Mouse (Mus musculus) gastrocnemius, postnatal 25 days (tissue): ENCODE measurements at regions not wholly inside any gene's neighbourhood (a gene's known extent, or its start where the extent isn't known, plus 50 kb on each side); places are given as distances from the start of the nearest gene placed in this dataset.

Experiments used
- DNase-seq: peaks from one replicate; pipeline ENCODE4 v3.0.0; 2022

DNA sequence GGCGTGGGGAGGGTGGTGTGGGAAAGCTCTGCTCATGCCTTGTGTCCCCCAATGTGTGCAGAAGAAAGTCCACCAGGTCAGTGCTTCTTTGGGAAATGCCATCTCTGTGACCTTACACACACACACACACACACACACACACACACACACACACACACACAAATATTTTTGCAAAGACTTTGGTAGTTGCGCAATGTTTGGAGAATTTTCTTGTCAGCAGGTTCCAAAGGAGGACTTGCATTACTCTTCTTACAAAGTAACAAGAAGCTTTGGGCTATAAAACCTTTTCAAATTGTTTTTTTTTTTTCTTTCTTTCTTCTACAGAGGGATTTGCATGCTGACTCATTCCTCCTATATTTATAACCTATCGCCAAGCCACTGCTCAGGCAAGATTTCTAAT is 59.1 kb upstream of the Npvf start:
- no peak for DNase-seq

DNA sequence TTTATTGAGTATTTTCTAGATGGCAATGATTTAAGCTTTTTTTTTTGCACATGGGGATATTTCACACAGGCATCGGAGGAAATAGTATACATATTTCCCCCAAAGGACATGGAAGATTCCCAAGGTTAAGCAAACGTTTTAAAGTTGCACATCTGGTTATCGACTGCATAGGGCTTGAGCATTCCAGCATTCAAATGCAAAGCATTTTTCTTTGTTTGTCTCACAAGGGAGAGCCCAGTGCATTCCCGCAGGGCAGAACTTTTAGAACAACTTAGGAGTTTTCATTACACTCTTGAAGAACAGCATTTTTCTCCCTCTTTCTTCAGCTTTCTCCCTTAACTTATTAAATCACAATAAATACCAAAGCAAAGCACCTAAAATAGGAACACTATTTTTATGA is 64.4 kb upstream of the Npvf start:
- no peak for DNase-seq

DNA sequence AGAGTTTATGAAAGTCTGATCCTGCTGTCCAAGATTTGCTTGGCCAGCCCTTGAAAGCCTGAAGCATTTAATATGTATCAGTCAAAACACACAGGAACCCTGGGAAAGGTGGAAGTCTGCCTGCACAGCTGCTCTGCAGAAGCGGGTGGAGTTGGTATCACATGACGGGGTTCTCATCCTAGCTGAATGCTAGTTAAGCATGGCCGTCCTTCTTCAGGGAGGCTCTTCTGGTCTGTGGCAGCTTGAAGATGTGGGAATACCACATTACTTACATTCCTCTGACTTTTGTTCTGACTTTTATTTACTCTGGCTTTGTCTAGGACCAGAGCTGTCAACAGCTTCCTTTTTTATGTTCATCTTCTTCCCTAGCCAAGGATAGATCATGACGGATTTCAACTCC is 66.1 kb upstream of the Npvf start:
- peak; percentile 61 for DNase-seq

DNA sequence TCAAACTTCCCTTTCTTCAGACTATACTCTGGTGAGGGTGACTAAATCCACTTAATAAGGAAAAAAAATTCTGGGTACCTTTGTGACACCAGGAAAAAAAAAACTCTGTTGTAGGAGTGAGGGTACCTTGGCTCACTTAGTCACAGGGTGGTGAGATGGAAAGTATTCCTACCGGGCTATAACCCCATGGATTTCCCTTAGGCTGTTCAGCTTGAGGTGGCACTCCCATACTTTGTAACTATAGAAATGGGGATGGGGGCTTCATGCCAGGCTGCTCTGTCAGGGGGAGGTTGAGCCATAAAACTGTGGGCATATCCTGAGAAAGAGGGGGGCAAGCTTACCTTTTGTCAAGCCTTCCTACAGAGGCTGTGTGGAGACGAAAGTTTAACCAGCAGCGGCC is 71.4 kb upstream of the Npvf start:
- no peak for DNase-seq

DNA sequence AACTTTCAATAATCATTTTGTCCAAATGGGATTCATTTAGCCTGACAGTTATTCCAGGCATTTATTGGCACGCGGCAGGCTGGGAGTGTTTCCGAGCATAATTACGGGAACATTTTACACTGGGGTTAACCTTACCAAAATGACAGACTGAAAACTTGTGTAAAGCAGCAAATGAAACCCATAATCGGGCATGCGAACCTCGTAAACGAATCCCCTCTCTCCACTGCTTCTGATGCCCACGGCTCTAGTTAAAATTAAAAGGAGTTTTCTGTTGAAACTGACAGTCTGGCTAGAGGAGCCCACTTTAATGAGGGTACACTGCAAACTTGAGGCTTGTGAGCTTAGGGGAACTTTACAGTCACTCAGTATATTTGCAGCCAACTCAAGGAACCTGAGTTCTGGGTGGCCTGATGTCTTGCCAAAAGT is 71.9 kb upstream of the Npvf start:
- DNase-seq = no peak

DNA sequence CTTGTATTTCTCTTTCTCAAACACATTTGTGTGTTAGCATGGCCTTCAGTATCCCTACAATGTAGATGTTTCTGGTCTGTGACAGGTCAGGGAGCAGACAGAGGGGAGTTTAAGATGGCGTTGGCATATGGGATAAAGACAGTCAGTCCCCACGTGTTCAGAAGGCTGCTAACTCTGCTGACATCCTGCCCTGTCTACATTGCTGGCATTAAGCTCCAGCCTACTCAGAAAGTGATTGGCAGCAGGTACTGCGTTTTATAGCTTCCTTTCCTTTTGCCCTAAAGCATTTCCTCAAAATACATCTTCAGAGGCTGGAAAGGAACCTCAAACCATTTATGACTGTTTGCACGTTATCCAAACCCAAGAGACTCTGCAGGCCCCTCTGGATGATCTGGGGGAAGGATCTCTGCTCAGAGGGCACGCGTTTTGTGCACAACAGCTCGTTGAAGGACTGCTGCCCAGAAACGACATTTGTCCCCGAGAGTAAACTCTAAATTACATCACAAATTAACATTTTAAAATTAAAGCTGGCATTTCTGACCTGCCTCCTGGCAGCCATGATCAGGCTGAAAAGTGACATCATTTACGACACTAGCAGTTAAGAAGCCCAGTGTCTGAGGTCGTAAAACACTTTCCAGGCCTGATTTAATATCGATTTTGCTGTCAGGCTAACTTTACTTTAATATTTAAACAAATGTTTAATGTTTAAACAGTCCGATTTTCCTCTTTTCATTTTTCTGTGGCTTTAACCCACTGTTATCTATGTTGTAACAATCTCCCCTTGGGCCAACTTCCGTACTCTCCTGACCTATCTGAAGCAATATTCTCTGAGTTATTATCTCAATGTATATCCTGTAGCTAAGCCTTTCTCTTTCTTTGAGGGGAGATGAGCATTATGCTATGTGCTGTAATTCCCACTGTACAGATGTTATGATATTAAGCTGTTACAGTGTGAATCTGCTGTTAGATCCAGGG is 76.8 kb upstream of the Npvf start:
- DNase-seq = no peak

DNA sequence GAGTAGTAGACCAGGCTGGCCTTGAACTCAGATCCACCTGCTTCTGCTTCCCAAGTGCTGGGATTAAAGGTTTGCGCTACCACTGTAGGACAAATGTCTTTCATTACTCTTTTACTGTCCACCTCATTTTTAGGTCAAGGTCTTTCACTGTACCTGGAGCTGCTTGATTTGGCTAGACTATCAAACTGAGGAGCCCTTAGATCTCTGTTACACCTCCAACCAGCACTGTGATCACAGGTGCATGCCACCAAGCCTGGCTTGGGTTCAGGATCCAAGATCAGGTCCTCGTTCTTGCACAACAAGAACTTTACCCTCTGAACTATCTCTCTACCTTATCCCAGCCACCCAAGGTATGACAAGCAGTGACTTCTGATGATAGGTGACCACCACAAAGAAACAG is 80.5 kb upstream of the Npvf start:
- no peak for DNase-seq

DNA sequence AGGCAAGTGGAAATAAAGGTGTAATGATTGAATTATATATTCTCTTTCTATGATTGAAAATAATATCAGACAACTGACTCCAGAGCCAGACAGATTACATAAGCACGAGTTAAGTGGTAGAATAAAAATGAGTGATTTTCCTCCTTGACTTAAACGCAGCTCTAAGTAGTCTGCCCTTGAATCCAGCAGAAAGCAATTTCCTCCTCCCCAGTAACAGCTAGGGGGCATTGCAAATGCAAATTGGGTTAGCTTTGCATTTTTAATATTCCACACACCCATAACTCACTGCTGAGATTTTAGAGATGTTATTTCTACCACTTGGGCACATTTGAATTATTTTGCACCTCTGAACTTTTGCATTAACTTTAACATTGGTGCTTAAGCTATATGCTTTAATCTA is 81.6 kb upstream of the Npvf start:
- no peak for DNase-seq

DNA sequence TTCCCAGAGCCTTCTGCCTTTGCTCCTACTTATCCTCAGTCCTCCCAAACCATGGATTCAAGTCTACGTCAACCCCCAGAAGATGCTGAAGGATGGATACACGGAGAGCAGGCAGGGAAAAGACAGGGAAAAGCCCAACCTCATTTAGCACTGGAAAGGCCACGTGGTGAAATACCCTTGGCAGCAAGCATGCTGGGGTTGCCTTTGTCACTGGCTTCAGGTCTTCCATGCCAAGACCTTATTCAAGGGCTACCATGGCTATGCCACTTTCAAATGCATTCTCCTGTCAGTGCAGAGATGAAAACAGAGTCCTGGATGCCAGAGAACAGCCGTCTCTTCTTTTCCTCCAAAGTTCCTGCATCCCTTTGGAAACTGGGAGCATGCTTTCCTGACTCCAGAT is 87.8 kb upstream of the Npvf start:
- DNase-seq = no peak

DNA sequence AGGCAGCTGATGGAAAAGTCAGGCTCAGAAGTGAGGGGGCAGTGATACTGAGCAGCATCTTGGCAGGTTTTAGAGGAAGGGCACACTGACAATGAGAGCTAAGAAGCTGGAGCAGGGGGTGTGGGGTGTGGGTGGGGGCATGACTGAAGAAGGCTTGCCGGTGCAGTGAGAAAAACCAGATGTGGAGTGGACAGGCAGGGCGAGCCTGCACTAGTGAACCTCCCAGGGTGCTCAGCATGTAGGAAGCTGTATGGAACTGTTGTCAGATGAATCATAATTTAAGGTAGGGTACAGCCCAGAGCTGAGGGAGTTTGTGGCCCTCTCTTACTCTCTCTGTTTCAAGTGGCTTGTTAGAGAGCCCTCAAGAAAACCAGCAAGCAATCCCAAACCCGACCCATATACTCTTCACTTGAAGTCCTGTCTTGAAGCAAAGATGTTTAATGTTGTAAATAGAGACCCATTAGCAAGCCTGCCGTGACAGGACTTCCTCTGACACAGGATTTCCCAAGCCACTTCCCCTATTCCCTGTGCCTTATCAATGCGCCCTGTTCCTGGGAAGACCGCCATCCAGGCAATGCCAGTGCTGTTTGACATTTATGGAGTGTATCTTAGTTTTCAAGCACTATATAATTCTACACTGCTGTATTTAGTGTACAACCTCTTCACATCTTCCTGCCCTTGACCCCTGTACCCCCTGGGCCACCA is 90.4 kb upstream of the Npvf start:
- no peak for DNase-seq

DNA sequence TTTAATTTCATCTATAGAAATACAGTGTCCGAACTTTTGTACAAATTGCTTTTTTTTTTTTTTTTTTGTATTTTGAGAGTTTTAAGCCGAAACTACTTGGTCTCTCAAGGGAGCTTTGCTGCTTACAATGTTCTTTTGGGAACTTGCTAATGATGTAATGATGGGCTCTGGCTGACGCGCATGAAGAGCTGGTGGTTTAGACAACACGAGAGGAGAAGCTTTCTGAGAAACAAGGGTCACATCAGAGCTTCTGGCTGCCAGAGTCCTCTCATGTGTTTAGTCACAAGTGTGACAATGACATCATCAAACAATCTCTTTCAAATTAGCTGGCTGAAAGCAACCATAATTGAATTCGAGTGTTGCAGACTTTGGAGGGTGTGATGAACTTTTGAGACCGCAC is 98.9 kb upstream of the Npvf start:
- DNase-seq = peak; percentile 8

DNA sequence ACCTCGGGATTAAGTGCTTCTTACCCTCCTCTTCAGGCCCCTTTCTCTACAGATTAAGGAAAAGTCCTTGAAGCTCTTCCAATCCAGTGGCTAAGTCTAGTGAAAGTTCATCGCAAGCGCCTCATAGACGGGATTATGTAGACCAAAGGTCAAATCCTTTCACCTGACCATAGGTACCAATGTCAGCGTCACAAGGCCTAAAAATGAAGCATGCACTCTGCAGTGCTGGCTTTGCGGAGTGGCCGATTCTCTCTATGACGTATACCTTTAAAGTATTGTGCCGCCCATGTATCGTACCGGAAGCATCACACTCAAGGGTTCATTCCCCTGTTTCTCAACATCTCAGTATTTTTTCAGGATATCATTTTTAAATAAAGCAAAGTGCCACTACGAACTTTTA is 100.5 kb upstream of the Npvf start:
- DNase-seq = no peak

DNA sequence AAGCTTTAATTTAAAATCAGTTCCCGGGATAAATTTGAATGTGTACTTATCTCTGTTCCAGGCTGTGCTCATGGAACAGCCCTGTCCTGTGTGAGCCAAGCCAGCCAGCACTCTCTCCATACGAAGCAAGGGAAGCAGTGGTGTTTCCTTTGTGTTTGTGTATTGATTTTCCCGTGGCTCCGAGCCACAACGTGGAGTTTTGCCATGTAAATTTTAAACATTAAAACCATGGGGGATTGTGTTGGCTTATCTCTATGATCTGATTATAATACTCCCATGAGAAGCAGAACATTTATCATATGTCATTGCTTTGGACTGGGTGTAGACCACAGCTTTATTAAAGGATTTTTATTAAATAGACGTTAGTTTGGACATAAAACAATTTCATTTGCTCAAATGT is 106.1 kb upstream of the Npvf start:
- DNase-seq = no peak

DNA sequence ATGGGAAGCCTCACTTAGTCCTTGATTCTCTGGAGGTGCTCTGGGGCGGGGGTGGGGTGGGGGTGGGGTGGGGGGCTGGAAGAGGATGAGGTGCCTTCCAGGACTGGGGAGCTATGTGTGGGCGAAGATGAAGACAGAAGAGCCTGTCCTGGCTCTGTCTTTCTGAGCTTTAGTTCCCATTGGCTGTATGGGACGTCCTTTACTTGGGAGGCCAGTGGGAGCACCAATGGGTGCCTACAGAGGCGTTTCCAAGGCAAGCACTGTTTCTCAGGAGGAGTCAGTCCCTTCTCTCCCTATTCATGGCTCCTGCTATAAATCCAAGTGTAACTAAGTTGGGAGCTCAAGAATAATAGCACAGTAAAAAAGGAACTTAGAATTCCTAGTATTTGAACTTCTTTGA is 108.9 kb upstream of the Npvf start:
- peak; percentile 26 for DNase-seq

DNA sequence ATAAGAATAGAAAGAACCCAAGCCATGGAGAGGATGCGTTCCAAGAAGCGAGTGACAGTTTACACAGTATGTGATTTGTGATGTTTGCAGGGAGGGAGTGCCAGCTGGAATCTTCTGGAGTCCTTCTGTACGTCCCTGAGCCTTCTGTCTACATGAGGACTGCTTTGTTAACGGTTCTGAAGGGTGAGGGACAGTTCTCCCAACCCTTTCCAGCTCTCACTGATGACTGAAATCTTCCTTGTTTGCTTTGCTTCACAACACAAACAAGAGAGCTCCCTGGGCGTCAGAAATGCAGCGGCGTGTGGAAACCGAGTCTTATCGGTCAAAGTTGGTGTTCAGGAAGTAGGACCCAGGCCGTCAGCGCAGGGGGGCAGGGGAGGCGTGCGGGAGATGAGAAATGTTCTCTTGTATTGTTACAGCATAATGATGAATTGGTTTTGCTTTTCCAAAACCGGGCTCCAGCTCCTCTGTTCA is 112.2 kb upstream of the Npvf start:
- no peak for DNase-seq

DNA sequence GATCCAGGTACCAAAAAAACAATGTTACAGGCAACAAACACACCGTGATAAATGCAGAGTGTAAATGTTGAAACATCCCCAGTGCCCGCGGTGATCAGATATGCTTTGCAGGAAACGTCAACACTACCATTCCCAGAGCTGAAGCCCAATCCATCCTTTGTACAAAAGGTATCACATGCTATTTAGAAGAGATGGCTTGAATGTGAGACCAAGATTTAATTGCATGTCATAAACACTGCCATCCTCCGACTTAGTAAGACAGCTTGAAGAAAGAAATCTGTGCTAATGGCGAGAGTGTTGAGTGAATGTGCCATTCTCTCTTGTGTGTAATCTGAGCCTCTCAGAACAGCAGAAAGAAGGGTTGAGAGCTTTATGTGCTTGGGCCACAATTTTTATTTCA is 112.9 kb upstream of the Npvf start:
- no peak for DNase-seq

DNA sequence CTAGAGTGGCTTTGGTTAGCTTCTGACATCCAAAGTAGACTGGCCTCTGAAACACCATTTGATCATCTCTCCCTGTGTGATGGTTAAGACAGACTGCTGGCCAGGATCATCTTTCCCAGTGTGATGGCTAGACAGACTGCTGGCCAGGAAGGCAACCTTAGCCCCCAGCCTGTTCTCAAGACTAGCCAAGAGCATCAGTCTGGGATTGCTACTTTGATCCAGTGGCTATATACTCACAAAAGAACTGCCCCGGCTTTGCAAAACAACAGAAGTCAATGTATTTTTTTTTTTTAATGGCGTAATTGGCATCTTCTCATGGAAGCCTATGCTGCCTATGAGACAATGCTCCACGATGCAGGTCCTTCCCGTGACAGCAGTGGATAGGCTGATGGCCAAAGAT is 113.6 kb upstream of the Npvf start:
- DNase-seq = no peak

DNA sequence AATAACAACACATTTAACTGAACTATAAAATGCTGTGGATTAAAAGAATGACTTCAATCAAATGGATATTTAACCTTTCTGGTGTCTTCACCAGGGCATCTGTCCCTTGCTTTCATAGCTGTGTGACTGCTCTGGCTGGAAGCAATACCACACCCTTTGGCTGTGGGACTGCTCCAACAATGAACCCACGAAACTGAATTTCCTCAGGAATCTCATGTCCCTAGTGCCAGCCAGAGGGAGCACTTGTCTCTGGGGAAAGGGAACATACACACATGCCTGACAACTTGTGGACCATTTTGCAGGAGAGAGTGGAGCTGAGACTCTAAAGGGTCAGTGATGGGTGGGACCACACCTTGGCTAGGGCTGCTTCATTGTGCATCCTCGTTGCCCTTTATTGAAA is 114.9 kb upstream of the Npvf start:
- no peak for DNase-seq

DNA sequence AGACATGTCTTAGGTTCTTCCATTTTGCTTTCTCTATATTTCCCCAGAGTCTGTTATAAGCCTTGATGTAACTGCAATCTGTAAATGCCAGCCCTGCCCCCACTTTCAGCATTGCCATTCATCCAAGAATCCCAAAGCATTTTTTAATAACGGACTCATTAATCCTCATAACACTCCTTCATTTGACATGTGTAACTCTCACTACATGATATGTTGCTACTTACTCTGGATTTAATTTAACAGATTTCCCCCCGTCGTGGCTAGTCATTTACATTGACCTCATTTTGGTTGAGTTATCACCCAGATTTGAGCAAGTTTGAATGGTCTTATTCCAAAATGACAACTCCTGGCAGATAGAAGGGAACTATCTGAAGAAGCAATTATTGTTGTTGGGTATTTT is 116.2 kb upstream of the Npvf start:
- no peak for DNase-seq

DNA sequence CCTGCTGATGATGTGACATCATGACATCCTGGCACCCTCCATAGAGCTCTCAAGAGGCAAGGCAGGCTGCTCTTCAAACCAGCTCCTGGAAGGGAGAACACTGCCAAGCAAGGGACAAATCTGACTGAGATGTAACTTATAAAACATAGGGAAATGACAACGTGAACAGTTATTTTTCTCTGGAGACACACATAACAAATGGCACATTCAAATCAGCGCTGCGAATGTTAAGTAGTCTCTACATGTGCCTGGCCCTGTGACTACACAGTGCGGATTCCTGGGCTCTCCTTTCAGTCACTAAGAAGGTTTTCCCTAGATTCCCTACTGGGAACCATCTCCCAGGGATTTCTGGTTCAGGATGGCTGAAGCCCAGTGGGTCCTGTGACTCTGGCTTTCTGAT is 121.4 kb upstream of the Npvf start:
- DNase-seq = no peak

DNA sequence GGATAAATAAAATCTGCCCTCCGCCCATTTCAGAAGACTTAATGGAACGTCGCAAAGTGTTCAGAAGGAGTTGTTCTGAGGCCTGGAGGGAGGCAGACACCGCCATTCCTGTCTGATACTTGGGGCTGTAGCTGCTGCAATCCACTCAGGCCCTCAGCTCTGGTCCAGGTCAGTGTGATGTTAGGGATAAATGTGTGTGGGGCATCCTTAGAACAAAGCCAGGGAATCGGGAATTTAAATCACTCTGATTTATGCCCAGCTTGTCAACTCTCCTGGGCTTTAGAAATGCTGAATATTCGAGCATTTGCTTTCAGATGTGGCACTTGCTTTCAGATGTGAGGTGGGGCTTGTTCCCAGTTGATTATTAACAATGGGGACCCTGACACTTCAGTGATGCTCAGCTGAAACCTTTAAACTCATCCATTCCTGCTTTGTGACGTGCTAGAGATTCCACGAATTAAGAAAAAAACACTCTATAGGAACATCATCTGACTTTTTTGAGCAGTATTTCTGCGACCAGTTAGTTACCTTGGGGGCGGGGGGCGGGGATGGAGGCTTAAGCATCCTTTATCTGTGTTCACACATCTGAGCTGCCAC is 122.1 kb upstream of the Npvf start:
- no peak for DNase-seq

DNA sequence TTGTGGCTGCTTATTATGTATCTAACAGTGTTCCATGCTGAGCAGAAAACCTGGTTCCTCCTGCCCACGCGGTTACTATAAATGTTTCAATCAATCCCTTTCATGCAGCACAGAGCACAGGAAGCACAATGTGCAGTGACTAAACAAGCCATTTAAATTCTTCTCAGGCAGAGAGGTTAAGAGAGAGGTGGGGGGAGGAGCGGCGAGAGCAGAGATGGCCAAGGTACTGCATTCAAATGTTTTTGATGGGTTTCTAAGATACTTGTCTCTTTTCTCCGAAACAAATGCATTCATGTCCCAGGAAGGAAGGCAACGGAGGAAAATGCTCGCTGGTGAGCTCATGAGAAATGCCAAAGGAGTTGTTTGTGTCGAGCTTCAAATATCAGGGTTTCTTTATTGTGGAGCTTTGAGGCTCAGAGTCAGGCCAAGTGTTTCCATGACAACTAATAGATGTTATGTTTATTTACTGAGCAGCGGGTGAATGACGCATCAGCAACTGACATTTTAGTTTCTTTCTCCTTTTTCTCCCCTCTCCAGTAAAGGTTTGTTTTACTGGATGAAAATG is 122.8 kb upstream of the Npvf start:
- no peak for DNase-seq

DNA sequence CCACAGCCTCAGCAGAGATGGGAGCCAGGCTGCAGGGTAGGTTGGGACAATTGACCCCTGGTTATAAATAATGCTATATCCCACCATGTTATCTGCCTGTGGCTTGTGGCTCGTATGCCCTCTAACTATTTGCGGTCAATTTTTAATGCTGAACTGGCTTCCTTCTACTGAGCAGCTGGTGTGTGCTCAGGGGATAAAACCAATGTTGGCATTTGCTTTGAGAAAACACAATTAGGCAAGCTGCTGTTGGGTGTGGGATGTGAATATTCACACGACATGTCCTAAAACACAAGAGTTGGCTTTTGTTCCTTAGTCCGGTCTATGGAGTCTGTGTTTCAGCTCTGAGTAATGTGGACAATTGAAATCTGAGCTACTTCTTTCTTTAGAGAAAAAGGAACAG is 123.6 kb upstream of the Npvf start:
- no peak for DNase-seq
